20 mouse cellular contexts compared by ENCODE assay signal in genomic region chr6:99881606-99882005, GRCm38 (mm10).
DNase-seq lines count a peak whose midpoint lies in the region; ATAC-seq and TF ChIP-seq lines count a peak whose summit lies in the region.
"Had no signal": no experiment of that assay in that cellular context is flagged by ENCODE, and none has a peak within 500 bp of the region (broad histone marks: within the 10 kb centered on the region; RNA-seq: fewer than 3 reads in every experiment).

No protein-coding gene starts in this region.

- no peaks in the 10 kb centered on the region for H3K9me3 ChIP-seq in limb, embryonic 11.5 days (ENCODE audit: control insufficient read depth, low read length)
- no peaks in the 10 kb centered on the region for H3K9me3 ChIP-seq in limb, embryonic 10.5 days (replicated peaks)
- no peaks in the 10 kb centered on the region for H3K9me3 ChIP-seq in midbrain, embryonic 14.5 days (ENCODE audit: control insufficient read depth, low read length)
- no peaks in the 10 kb centered on the region for H3K9me3 ChIP-seq in midbrain, postnatal 0 days (ENCODE audit: low read length)
- H3K9me3 ChIP-seq: embryonic facial prominence, embryonic 10.5 days; forebrain, embryonic 13.5 days; heart, embryonic 13.5 days had no signal

- peak; percentile 39; the same call in 1 of the 2 replicates for ATAC-seq in limb, embryonic 11.5 days (ENCODE audit: insufficient number of reproducible peaks, low FRiP score, low TSS enrichment, low read depth)
- ATAC-seq in midbrain, embryonic 14.5 days (ENCODE audit: low FRiP score, low TSS enrichment) = peak; percentile 20; the same call in 1 of the 2 replicates
- no peak for ATAC-seq in midbrain, postnatal 0 days (ENCODE audit: low FRiP score)
- ATAC-seq: activated CD4-positive, CD25-positive, alpha-beta regulatory T cell, adult 4 months; forebrain, embryonic 13.5 days; Patski had no signal

- peak; percentile 40 for DNase-seq in cerebellum, postnatal 14 days
- DNase-seq in cerebellum, adult 18-20 months = no peak
- peak; percentile 61 for DNase-seq in limb, embryonic 11.5 days (ENCODE audit: low spot score)
- DNase-seq in limb, embryonic 10.5 days (ENCODE audit: low spot score) = no peak
- no peak for DNase-seq in midbrain, embryonic 14.5 days
- DNase-seq in midbrain, postnatal 0 days (ENCODE audit: low spot score) = no peak
- DNase-seq in brain, embryonic 14.5 days (ENCODE audit: low read depth) = peak; percentile 44
- DNase-seq in layer of hippocampus, postnatal 10 days (ENCODE audit: low spot score in 2 of 2) = no peak
- DNase-seq: adrenal gland, postnatal 14 days; cerebellum, adult 2 months; cerebellum, postnatal 36 days; gastrocnemius, postnatal 36 days; heart, adult 11 months; heart, postnatal 36 days had no signal

- H3K27me3 ChIP-seq in limb, embryonic 11.5 days (ENCODE audit: control insufficient read depth, insufficient read depth, low read length) = no peaks in the 10 kb centered on the region; the same call in 1 of the 2 replicates
- H3K27me3 ChIP-seq in limb, embryonic 10.5 days (ENCODE audit: low read depth, poor library complexity, severe bottlenecking) = peaks cover 54% of the 10 kb centered on the region
- H3K27me3 ChIP-seq in midbrain, embryonic 14.5 days (ENCODE audit: control insufficient read depth, insufficient read depth, low read length) = no peaks in the 10 kb centered on the region
- H3K27me3 ChIP-seq in midbrain, postnatal 0 days (ENCODE audit: insufficient read depth, low read length) = no peaks in the 10 kb centered on the region

- peaks cover 27% of the 10 kb centered on the region for H3K4me1 ChIP-seq in limb, embryonic 11.5 days (ENCODE audit: control insufficient read depth, insufficient read depth, low read length)
- peaks cover 46% of the 10 kb centered on the region for H3K4me1 ChIP-seq in limb, embryonic 10.5 days
- no peaks in the 10 kb centered on the region; the same call in 1 of the 2 replicates for H3K4me1 ChIP-seq in midbrain, embryonic 14.5 days (ENCODE audit: control insufficient read depth, insufficient read depth, low read length)
- 0 out of 2 replicates have a peak, but pooled peaks cover 4% of the 10 kb centered on the region for H3K4me1 ChIP-seq in midbrain, postnatal 0 days (ENCODE audit: insufficient read depth, low read length)

- no peak overlapping the region for H3K27ac ChIP-seq in limb, embryonic 11.5 days (replicated peaks; ENCODE audit: low read depth, low read length)
- H3K27ac ChIP-seq in limb, embryonic 10.5 days = no peak overlapping the region
- H3K27ac ChIP-seq in midbrain, embryonic 14.5 days (replicated peaks; ENCODE audit: low read depth, low read length) = no peak overlapping the region
- no peak overlapping the region for H3K27ac ChIP-seq in midbrain, postnatal 0 days (ENCODE audit: low read depth, low read length)
- H3K27ac ChIP-seq: embryonic facial prominence, embryonic 10.5 days; forebrain, embryonic 13.5 days; heart, embryonic 13.5 days; hindbrain, embryonic 14.5 days had no signal

- no peak for TF ChIP-seq CTCF in midbrain, postnatal 0 days (IDR thresholded peaks at IDR 0.05)
- no peak for TF ChIP-seq CTCF in brain, embryonic 14.5 days (IDR thresholded peaks at IDR 0.05; ENCODE audit: borderline replicate concordance, extremely low read depth, insufficient read depth, insufficient read length)

- no peak overlapping the region for H3K9ac ChIP-seq in limb, embryonic 11.5 days (ENCODE audit: low read length)
- H3K9ac ChIP-seq in midbrain, embryonic 14.5 days (replicated peaks; ENCODE audit: low read length) = no peak overlapping the region
- H3K9ac ChIP-seq in midbrain, postnatal 0 days (replicated peaks; ENCODE audit: low read length, poor library complexity, severe bottlenecking) = no peak overlapping the region
- H3K9ac ChIP-seq: forebrain, embryonic 13.5 days; heart, embryonic 13.5 days; hindbrain, embryonic 14.5 days had no signal

- no peaks in the 10 kb centered on the region for H3K36me3 ChIP-seq in limb, embryonic 11.5 days (ENCODE audit: control insufficient read depth, insufficient read depth, low read length)
- H3K36me3 ChIP-seq in limb, embryonic 10.5 days = no peaks in the 10 kb centered on the region
- no peaks in the 10 kb centered on the region for H3K36me3 ChIP-seq in midbrain, embryonic 14.5 days (ENCODE audit: control insufficient read depth, insufficient read depth, low read length)
- H3K36me3 ChIP-seq in midbrain, postnatal 0 days (ENCODE audit: insufficient read depth, low read length) = no peaks in the 10 kb centered on the region
- H3K36me3 ChIP-seq: embryonic facial prominence, embryonic 10.5 days; heart, embryonic 13.5 days had no signal

- H3K4me3 ChIP-seq in limb, embryonic 11.5 days (ENCODE audit: low read depth, low read length) = no peak overlapping the region
- no peak overlapping the region for H3K4me3 ChIP-seq in limb, embryonic 10.5 days
- H3K4me3 ChIP-seq in midbrain, embryonic 14.5 days (replicated peaks; ENCODE audit: low read depth, low read length) = no peak overlapping the region
- H3K4me3 ChIP-seq in midbrain, postnatal 0 days (ENCODE audit: low read depth, low read length) = no peak overlapping the region
- H3K4me3 ChIP-seq: embryonic facial prominence, embryonic 10.5 days; forebrain, embryonic 13.5 days; heart, embryonic 13.5 days had no signal

- no peak for TF ChIP-seq POLR2A in brain, embryonic 14.5 days (IDR thresholded peaks at IDR 0.05; ENCODE audit: borderline replicate concordance, extremely low read depth, insufficient read depth, insufficient read length, poor library complexity, severe bottlenecking)

- H3K4me2 ChIP-seq in limb, embryonic 11.5 days (ENCODE audit: low read depth, severe bottlenecking) = no peak overlapping the region
- no peak overlapping the region for H3K4me2 ChIP-seq in midbrain, embryonic 14.5 days (ENCODE audit: low read length)
- no peak overlapping the region for H3K4me2 ChIP-seq in midbrain, postnatal 0 days (ENCODE audit: low read depth, low read length, poor library complexity, severe bottlenecking)
- H3K4me2 ChIP-seq: forebrain, embryonic 13.5 days; heart, embryonic 13.5 days; hindbrain, embryonic 14.5 days had no signal

- WGBS in limb, embryonic 11.5 days = 27% methylated on average over 4 of the region's 4 CpGs
- 44% methylated on average over 4 of the region's 4 CpGs for WGBS in limb, embryonic 10.5 days
- 32% methylated on average over 4 of the region's 4 CpGs for WGBS in midbrain, embryonic 14.5 days
- 29% methylated on average over 4 of the region's 4 CpGs for WGBS in midbrain, postnatal 0 days

Comparison
In these comparisons a context has a peak if more than half of its experiments do, and no peak if none do; other contexts are left out.
1. DNase-seq: peak in cerebellum, postnatal 14 days (2 of 2), limb, embryonic 11.5 days (single experiment) and brain, embryonic 14.5 days (single experiment); none in cerebellum, adult 18-20 months (0 of 2), limb, embryonic 10.5 days (single experiment), midbrain, embryonic 14.5 days (single experiment), midbrain, postnatal 0 days (single experiment) and layer of hippocampus, postnatal 10 days (0 of 2).